Mouse (Mus musculus) CH12F3 (cell line): ENCODE measurements around the gene Atg5.

Experiments
- in situ Hi-C: fragments of 300-500 bp; cut with MboI; formaldehyde crosslinking; loops from 2 replicates; pipeline ENCODE4 v1.14.3; 2020; ENCODE audit warnings: low sequenced_read_pairs

Gene Atg5

DNA sequence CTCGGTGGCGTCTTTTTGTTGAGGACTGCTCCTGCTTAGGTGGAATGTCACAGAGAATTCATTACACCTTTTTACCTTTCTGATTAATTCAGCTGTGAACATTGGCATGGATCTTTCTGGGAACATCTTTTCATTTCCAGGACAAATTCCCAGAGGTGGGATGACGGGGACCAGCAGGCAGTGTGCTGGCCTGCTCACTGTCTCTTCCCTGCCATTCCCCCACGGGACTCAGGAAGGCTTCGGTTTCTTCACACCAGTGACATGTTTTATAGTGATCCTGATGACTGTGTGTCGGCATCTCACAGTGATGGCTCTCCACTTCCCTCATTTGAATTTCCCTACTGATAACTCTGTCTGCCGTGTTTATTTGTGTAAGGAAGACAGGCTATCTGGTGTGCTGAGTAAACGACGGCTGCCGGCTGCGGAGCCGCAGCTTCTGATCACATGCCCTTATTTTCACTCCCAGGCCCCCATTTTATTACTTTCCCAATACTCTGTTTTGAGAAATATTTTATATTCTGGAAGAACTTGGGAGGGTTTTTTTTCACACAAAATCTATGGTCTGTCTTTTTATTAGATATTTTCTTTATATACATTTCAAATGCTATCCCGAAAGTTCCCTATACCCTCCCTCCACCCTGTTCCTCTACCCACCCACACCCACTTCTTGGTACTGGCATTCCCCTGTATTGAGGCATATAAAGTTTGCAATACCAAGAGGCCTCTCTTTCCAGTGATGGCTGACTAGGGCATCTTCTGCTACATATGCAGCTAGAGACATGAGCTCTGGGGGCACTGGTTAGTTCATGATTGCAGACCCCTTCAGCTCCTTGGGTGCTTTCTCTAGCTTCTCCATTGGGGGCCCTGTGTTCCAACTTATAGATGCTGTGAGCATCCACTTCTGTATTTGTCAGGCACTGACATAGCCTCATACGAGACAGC is 80.6 kb downstream of the Atg5 start:
- in situ Hi-C loops, result no loop called here

DNA sequence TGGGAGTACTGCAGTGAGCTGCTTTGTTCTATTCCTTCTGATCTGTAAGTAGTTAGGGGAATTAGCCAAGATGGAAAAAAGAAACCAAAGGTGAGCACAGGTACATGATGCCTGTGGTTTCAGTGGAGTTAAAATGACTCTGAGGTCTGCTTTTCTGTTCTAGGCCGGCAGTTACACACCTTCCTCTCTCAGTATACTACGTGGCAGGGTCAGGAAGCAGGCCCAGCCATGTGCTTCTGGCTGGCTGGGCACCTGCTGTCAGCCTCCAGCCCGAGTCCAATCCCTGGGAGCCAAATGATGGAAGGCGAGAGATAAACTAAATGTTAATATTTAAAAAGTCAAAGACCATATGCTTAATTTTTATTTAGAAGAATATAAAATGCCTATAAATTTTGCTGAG is 85.3 kb downstream of the Atg5 start:
- in situ Hi-C loops, result no loop called here

DNA sequence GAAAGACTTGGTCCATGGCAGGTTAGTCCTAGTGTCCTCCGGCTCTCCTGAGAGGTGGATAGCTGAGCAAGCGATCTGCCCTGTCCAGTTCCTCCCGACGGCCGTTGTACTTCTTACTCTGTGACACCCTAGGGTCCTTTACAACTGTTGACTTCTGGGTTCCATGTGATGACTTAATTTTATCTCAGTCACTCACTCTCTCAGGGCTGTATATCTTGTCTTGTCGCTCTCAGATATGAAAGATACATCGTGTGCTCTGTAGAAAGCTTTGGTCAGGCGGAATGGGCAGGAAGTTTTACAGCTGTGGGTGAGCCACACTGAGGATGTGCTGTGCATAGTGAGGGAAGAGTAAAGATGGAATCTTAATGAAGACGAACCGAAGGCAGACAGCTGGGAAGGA is 86.2 kb downstream of the Atg5 start:
- in situ Hi-C loops, result no loop called here

DNA sequence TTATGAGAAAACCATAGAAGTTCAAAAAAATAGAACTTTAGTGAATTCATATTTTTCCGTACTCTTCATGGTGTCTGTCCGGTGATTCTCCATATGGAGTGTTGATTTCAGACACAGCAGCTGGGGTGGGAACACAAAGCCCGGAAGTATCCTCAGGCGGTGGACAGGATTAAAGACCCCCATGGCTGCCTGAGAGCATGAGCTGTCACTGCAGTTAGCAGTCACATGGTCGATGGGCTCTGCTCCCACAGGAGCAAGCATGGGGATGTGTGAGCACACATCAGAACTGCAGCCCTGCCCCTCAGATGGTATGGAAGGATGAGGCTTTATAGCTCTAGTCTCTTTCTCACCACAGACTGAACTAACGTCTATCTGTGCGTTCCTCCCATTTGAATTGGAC is 87.1 kb downstream of the Atg5 start:
- in situ Hi-C loops, result no loop called here

DNA sequence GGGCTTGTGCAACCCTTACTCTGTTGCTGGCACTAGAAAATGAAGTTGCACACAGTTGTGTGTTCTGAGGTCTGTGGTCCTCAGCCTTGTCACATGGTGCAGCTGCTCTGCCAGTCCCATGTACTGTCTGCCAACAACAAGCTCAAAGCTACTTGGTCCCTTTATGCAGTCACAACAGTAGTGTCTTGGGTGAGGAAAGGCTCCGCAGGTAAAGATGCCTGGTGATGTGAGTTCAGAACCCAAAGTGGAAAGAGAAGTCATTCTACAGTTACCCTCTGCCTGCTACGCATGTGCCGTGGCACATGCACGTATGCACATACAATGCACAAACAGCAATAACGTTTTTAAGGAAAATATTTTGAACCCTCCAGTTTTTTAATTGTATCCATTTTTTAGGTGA is 88.5 kb downstream of the Atg5 start:
- in situ Hi-C loops, result no loop called here

DNA sequence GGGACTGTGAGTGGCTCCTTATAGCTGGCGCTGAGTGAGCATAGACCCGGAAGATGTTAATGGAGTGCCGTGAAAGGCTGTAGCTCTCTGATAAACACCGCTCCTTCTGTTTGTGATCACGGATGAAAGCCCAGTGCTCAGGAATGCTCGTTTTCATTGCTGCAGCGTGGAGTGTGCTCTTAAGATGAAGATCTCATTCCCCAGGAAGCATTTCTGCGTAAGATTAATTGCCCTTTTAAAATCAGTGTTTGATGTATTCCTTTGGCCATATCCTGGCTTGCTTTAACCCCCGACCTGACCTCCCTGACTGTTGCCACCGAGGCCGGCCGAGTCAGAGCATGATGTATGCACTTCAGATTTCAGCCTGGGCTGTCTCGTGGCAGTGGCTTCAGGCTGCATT is 89.2 kb downstream of the Atg5 start:
- in situ Hi-C loops, result no loop called here

DNA sequence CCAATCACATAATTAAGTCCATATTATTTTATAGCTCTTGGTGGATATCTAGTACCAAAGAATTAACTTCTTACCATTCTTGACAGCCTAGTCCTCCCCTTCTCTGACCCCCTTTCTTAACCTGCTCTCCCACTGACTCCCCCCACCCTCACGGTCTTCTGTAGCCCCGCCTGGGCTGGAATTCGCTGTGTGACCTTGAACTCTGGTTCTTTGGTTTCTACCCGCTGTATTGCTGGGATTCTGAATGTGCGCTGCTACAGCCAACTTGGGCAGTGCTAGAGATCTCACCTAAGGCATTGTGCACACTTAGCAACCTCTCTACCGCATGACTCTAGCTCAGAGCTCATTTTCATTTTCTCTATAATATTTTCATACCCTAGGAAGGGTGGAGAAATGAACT is 90.7 kb downstream of the Atg5 start:
- in situ Hi-C loops, result no loop called here

DNA sequence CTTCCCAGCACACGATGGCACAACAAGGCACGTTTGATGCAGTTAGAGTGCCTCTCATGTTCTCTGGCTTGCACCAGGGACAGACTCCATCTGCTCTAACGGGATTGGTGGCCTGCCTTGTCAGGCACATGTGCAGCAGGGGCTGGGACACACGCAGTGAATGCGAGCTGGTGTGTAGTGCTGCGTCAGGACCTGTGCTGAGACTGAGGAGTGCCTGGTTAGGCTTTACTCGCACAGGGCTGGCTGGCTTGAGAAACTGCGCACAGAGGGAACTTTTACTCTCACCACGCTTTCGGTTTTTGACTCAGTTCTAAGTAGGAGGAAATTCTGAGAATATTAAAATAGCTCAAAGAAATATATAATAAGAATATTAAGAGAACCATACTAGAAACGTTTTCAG is 92.5 kb downstream of the Atg5 start:
- in situ Hi-C loops, result no loop called here

DNA sequence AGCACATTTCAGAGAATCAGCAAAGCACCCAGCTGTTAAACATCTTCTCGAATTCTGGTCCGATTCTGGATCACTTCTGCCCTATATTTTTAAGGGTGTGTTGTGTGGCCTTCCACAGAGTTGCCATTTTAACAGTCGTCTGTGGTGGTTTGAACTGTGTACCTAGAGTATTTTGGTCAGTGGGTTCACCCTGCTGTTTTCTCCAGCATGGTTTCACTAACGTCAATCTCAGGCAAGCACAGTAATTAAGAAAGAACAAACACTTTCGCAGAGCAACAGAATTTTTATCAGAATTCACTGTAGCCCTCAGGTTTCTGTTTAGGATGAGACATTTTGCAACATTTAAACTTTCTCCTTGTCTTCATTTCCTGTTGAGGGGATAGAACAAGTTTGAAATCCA is 94.3 kb downstream of the Atg5 start:
- in situ Hi-C loops, result no loop called here

DNA sequence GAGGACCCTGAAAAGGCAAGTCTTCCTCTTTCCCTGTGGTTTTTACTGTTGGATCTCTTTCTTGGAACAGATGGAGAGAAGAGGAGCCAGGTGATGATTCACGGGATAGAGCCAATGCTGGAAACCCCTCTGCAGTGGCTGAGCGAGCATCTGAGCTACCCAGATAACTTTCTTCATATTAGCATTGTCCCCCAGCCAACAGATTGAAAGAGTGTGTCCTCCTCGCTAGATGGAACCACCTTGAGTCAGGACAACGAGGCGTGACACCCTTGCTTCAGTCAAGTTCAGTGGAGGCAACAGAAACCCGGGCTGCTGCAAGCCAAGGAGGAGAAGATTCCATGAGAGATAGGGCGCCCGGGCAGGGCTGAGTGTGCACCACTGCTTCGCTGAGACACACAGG is 94.7 kb downstream of the Atg5 start:
- in situ Hi-C loops, result no loop called here

DNA sequence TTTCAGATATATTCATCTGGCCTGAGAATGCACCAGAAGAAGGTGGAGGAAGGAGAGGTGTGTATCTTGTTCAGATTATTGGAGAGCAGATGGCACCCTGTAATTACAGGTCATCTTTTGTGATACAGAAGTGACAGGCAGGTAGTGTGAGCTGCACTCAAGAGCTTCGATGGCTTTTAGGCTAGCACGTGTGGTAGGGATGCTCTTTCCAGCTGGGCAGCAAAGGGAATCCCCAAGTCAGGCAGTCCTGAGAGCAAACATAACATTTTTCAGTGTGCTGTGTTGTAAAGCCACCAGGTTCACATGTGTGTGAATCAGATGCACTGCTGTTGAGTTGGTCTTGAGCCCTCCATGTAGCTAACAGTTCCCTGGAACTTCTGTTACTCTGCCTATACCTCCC is 98.0 kb downstream of the Atg5 start:
- in situ Hi-C loops, result no loop called here

DNA sequence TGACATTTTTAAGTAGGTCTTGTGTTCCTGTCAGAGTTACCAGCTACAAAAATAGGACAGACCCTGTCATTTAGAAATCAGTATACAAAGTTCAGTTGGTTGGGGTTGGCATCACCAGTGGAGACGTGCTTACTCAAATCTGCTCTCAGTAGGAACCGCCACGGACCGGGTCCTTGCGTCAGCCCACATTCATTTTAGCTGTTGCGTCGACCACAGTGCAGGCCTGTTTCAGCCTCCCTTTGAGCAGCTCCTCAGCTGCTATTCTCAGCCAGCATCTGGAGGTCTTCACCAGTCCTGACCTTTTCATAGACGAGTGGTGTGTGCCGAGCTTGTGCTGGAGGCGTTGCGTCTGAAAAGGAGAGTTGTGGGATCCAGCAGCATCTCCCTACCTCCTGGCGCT is 98.9 kb downstream of the Atg5 start:
- in situ Hi-C loops, result no loop called here

DNA sequence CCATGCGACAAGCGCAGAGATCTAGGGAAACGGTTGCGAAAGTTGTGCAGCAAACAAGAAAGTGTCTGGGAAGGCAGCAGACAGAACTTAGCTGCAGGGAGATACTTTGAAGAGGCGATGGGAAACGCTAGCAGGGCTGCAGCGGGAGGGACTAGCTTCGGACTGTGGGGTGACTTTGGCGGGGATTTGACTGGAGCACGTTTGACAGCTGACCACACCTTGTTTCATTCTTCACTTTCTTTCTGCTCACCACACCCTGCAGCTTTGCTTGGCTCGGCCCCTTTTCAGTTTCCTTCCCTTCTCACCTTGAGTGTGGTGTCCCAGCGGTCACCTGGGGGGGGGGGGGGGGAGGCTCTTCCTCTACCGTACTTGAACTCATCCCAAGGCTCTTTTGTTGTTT is 100.4 kb downstream of the Atg5 start:
- in situ Hi-C loops, result no loop called here

DNA sequence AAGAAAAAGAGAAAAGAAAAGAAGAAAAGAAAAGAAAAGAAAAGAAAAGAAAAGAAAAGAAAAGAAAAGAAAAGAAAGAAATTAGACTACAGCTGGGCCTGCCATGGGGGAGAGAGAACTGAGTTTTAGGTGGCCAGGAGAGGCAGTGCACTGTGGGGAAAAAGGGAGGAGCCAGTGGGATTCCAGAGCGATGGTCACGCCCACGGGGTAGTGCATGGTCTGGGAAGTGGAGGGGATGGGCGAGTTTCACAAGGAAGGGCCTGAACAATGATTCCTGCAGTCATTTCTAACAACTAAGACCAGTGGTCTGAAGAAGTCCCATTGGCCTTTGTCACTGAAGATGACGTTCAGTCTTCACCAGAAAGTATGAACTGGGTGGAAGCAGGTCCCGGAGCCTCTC is 102.5 kb downstream of the Atg5 start:
- in situ Hi-C loops, result no loop called here

DNA sequence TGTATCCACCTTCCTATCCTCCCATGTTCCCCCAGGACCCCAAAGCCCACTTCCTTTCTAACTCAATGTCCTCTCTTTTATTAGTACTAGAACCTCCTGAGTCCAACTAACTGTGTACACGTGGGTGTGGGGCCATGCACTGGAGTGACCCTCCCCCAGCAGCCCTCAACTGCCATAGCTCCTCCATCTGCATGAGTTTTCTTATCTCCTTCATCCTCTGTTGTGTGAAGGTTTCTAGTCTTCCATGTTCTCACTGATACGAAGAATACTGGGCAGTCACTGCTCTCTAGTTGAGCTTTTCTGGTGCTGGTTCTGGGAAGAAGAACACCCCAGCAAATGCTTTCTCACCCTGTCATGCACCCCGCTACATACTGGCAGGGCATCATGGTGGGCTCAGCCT is 104.1 kb downstream of the Atg5 start:
- in situ Hi-C loops, result no loop called here

DNA sequence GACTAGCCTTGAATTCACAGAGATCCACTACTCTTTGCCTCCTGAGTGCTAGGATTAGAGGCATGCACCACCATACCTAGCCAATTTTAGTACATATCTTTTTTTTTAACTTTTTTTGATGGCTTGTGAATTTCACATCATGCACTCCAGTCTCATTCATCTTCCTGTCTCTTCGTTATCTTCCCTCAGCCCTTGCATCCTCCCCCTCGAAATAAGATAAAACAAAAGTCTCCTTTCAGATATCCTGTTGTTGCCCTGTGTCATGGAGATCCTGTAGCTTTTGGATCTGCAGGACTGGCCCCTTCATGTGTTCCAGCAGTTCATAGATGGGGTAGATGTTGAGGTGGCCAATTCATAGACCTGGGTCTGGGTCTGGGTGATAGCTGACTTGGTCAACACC is 106.5 kb downstream of the Atg5 start:
- in situ Hi-C loops, result no loop called here

DNA sequence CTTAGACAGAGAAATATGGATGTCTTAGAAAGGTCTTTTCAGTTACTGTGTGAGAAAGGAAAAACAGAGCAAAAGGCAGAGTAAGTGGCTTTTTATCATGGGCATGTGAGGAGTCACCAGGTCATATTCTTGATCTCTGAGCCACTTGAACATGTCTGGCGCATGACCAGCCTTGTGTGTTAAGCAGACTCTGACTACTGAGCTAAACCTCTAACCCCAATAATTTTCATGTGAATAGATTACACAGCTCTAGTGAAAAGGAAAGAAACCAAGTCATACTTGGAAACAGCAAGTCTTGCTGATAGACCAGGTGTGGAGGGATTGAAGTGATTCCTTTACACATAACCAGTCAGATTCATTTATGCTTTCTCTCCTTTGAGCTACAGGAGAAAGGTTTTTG is 107.3 kb downstream of the Atg5 start:
- in situ Hi-C loops, result no loop called here

DNA sequence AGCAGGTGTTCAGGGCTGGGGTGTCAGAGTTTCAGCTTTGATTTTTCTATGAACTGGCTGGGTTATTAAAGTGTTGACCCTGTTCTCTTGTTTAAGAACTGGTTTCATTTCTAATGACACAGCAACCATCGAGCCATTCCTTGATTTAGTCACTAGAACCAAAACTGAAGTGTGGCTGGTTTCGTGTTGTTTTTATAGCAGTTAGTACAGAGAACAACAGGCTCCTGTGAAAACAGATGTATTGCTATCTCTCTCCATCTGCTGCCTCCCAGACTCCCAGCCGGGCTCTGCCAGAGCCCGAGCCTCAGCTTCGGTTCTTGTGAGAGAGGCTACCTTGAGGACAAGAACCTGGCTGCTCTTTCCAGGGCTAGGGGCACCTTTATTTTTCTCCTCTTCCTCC is 109.7 kb downstream of the Atg5 start:
- in situ Hi-C loops, result no loop called here

DNA sequence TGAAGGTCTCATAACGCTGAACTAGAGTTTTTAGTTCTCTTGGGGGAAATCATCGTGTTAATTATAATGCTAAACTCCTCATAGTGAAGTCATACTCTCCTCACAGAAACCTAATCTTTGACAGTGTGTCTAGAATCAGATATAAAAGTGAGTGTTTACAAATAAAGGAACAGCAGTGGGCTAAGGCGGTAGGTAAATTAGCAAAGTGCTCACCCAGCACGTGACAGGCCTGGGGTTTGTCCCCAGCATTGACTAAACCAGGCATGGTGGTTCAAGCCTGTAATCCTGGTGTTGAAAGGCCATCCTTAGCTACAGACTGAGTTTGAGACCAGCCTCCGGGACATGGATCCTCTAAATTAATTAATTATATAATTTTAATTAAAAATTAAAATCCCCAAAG is 110.2 kb downstream of the Atg5 start:
- in situ Hi-C loops, result no loop called here

DNA sequence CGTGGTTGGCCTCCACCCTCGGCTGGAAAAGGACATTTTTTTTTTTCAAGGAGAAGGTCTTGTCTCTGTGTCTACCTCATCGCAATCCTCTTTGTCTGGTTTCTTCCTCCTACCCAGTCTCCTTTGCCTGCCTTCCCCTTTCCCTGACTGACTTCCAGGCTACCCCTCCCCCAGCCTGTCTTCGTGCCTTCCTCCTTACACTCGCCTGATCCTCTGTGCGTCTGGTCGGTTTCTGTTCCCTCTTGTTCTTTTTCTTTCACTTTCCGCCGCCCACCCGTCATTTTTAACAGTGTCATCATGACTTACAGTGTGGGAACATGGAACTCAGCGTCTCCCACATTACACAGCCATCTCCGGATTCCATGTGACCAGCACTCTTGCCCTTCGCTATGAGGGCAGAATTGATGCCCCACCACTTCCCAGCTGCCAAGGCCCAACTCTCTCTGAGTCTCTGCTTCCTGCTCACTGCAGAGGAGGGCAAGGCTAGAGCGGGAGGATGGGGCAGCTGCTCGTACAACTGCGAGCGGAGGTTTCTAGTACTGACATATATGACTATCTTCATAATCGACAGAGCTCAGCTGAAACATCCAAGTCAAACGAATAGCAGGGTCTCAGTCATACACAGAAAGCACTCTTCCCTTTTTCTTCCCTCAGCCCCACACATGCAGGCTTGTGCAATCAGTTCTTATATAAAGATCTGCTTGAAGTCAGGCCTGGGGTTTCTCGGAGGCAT is 112.5 kb downstream of the Atg5 start:
- in situ Hi-C loops, result no loop called here

DNA sequence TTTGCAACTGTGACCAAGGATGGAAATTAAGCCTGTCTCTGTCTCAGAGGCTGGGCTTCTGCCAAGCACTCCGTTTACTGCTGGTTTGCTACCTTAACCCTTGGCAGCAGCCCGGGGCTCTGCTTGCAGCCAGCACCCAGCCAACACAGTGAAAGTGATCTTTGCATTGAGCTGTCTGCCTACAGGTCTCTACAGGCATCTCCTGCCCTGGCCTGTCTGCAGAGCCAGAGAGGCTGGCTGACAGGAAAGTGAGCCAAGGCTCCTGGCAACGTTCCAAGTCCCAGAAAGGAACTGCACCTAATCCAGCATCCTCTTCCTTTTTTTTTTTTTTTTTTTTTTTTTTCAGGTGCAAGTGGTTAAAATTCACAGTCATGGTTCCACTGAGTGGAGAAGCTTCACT is 113.2 kb downstream of the Atg5 start:
- in situ Hi-C loops, result no loop called here

DNA sequence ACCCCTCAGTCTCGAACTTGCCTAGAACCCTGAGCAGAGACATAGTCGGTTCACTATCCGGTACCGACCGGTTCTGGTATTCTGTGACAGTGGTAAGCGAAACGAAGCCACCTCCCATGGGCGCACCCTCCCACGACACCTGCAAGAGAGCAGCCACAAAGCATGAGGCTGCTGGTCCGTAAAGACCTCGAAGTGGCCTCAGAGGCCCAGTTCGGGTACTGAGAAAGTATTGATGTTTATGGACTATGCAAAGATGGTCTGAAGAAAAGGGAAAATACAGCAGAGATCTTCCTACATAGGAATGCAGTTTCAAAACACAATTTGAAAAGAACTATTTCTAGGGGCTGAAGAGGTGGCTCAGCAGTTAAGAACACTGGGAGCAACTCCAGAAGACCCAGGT is 113.8 kb downstream of the Atg5 start:
- in situ Hi-C loops, result no loop called here
